Mouse (Mus musculus) layer of hippocampus, postnatal 14 days (tissue): ENCODE data around the gene Aifm1. TPM values are rescaled to one million over a fixed set of nuclear protein-coding genes. Genes with fewer than 3 reads are reported as not detected.

Experiments
- DNase-seq, 2 experiments: peaks; one replicate each; pipeline ENCODE4 v3.0.0; 2021 to 2022; ENCODE audit warnings: low spot score in 2 of 2, mixed read lengths in 1 of 2
- long read RNA-seq, 2 experiments: library from polyadenylated mRNA; stranded (forward); transcript quantifications; one replicate each; pipeline ENCODE4 v2.0.0; 2021
- total RNA-seq, 2 experiments: library from RNA; stranded (reverse); gene quantifications; 2 replicates each; pipeline ENCODE4 v1.2.3; 2021

The Aifm1 gene
- 10 to 100 TPM; 29.9 to 33.2 TPM for total RNA-seq
- long read RNA-seq, experiment 1, transcript Aifm1-201 (16 exons, 2,237 nt): minor isoform, 18 of 41 reads
- long read RNA-seq, experiment 1, transcript Aifm1-202 (16 exons, 2,221 nt): major isoform, 19 of 41 reads
- long read RNA-seq, experiment 1, partial matches to known transcripts: 1 of 41 reads
- long read RNA-seq, experiment 1, other reads (novel, unspliced or antisense): 3 of 41 reads
- long read RNA-seq, experiment 2, transcript Aifm1-202 (16 exons, 2,221 nt): minor isoform, 17 of 56 reads
- long read RNA-seq, experiment 2, transcript Aifm1-201 (16 exons, 2,237 nt): major isoform, 32 of 56 reads
- long read RNA-seq, experiment 2, partial matches to known transcripts: 3 of 56 reads
- long read RNA-seq, experiment 2, other reads (novel, unspliced or antisense): 4 of 56 reads

DNA sequence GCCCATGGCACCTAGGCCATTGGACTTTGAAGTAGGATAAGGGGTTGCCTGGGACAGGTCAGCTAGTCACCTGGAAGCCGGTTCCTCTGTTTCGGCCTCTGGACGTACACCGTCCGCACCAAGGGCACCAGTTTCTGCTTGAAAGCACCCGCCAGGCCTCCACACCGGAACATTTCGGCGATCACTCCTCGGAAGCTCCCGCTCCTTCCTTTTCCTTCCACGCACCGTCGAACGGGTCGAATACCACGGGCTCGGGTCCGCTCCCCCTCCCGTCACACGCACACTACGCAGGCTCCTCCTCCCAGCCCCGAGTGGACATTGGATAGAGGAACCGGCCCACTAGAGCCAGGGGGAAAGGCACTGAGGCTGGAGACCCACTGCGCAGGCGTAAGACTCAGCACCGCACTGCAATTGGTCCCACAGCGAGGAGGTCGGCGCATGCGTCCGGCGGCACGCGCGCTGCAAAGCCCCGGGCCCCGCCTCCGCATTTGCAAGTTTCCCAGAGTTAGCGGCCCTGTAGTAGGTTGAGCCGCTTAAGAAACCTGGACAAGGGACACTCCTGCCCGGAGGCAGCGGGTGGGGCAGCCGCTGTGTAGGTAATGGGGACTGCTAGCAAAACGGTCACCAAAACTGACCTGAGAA is at the start of gene Aifm1:
Gene Aifm1 (minus strand): TSS at position 398 of the 642 bp plus-strand sequence.
- peak; percentile 78 to 94 for DNase-seq

DNA sequence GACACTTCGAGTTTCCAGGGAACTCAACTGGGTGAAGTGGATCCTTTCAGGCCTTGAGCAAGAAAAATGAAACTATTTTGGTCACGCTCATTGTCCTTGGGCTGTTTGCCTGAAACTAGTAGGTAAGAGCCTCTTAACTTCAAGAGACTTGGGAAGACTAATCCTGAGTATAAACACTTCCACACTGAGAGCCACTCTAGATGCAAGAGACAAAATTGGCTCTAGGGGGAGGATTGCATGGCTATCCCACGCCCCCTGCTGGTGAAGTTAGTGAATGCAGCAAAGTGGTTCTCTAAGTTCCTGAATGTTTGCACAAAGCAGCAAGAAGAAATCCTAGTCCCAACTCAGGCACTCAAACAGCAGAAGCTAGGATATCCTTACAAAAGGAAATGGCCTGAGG is 18.8 kb upstream of the Aifm1 start:
- DNase-seq: peak; percentile 60 to 76

DNA sequence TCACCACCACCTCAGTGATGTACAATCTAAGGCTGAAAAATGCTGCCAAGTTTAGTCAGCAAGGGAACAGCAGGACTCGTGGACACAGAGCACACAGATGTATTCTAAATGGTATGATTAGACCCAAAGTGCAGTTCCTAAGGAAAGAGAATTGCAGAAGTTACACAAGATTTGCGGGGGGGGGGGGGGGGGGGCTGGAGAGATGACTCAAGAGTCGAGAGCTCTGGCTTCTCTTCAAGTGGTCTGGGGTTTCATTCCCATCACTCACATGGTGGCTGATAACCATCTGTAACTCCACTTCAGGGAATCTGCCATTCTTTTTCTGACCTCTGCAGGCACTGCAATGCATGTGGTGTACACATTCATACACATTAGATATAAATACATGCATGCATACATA is 13.1 kb upstream of the Aifm1 start:
- no peak for DNase-seq

DNA sequence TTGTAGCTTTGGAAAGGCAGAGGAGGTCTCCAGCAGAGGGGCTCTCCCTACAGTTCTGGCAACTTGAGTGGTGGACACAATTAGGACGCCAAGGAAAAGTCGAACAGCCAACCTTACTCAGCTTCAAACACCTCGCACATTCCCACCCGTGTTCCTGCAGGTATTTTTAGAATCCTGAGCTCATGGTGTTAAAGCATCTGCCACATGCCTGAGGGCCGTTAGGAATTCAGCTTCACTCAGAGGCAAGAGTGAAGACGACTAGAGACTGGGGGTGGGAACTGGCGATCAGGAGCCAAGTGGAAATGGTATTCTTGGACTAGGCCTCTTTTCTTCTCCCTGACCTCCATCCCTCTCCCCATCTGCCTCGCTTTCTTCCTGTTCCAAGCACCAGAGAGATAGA is 12.5 kb upstream of the Aifm1 start:
- no peak for DNase-seq

DNA sequence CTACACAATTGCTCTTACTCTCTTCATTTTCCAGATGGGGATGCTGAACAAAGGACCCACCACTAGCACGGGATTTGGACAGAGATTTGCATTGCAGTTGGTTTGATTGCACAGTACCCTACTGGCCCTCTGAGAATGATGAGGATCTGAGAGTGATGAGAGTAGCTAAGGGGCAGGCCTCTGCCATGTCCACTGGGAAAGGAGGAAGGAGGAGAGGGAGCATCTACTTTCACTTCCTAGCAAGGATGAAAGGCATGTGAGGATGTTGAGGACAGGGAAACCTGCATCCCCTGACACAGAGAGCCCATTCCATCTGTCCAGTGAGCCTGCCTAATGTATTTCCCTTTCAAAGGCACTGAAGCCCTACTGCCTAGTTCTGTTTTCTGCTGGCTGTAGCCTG is 12.0 kb upstream of the Aifm1 start:
- no peak for DNase-seq

DNA sequence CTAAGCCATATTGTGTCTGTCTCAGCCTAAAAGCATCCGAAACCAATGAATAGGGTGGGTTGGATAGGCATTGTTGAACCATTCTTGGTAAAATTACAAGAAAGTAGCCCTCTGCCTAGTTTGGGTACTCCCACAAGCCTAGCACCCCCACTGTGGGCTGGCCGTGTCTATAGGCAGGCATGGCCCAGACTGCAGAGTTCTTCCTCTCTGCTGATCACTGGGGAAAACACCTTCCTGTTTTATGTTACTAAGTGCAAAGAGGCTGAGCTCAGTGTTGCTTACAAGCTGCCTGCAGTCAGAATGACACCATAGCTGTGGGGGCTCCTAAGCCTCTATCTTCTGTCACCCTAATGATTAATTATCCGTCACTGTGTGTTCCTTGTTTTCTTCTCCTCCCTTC is 10.1 kb upstream of the Aifm1 start:
- DNase-seq: no peak

DNA sequence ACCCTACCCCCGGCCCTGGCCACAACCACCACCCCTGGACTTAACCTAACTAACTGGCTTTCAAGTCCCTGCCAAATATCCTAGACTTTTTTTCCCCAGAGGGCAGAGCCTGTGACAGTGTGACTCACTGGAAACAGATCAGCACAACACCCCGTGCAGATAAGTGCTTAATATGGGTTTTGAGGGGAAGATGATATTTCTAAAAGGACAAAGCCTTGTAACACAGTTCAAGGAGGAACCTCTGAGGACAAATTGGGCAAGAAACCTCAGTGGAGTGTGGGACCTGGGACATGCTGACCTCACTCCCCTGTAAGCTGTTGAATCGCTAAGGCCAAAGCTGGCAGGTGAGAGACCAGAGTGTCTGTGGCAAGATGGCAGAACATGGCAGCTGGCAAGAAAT is 8.3 kb upstream of the Aifm1 start:
- no peak for DNase-seq

DNA sequence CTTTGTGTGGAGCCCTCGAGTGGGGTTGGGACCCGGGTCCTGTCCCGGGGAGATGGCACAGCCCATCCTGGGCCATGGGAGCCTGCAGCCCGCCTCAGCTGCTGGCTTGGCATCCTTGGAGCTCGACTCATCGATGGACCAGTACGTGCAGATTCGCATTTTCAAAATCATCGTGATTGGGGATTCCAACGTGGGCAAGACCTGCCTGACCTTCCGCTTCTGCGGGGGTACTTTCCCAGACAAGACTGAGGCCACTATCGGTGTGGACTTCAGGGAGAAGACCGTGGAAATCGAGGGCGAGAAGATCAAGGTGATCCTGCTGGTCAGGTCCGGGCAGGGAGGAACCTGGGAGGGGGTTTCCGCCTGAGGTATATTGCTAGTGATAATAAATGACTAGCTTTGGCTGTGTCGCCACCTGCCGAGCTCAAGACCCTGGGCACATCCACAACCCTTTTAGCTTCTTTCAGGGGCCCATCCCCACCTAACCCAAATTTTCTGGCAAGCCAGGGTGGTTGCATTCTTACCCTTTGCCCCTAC is 6.3 kb upstream of the Aifm1 start:
- DNase-seq: peak in 1 of 2 experiments; percentile 16

DNA sequence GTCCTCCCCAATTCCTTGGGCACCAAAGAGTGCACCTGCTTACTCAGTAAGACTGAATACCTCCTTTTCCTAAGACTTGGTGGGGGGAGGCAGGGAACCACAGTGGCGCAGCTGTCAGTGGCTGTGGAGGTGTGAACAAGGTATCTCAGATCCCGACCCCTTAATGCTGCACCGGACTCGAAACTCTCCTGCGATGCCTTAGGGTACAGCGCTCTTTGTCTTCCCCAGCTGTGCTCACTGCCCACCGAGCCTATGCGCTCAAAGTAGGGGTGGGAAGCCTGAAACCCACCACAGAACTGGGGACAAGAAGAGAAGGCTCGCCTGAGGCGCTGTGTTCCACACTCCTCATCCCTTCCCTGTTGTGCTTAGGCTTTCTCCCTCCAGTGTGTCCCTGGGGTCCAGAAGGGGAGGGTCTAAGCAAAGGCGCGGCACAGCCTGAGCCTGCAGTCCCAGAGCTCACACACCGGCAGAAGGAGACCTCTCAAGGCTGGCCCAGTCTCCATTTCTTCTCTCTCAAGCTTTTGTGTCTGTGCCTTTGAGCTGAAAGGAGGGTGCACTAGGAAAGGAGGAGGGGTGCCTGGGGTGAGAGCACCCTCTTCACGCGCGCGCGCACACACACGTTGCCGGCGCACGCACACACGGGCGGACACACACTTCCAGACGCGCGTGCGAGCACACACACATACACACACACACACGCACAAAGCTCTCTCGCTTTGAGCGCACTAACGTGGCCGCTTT is 5.6 kb upstream of the Aifm1 start, which contains the start of gene Rab33a:
Gene Rab33a (plus strand): TSS at position 478 of the 741 bp plus-strand sequence.
- DNase-seq: peak; percentile 34 to 47

DNA sequence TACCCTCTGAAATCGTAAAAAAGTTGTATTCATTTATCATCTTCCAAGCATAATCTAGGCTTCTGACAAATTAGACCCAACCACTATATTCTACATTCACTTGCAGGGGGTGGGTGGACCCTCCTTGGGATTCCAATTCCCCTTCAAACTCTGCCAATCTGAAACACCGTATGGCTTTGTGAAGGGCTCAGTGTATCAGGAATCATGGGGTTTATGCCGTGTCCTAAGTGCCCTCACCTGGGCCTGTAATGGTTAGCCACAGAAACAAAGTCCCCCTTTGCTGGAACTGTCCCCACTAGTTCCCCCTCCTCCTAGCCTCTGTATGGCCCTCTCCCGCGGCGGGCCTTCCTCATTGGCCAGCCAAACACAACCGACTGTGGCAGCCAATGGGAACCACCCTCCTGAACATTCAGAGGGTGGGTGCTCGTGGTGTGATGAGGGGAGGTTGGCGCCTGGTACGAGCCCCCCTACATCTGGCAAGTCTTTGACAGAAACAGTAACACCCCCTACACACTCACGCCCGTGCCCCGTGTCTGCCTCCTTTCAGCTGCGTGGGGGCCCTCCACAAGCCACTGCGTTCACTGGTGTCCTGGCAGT is 4.9 kb upstream of the Aifm1 start:
- DNase-seq: peak; percentile 46 to 64

DNA sequence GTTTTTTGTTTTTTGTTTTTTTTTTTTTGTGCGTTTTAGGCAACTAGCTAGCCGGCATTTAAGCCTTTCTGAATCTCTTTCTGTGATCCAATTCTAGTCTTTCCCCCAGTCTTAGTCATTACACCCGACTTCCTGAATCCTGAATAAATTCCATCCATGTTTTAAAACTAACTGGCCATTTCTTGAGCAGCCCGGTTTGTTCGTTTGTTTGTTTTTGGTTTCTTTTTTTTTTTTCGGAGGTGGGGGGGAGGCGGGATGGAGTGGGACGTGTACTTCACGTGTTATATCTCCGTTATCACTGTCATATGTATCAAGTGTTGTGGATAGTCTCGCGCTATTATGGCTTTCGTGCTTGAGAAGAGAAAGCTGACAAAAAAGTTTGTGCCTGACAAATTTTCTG is 461 bp upstream of the Aifm1 start:
- no peak for DNase-seq

DNA sequence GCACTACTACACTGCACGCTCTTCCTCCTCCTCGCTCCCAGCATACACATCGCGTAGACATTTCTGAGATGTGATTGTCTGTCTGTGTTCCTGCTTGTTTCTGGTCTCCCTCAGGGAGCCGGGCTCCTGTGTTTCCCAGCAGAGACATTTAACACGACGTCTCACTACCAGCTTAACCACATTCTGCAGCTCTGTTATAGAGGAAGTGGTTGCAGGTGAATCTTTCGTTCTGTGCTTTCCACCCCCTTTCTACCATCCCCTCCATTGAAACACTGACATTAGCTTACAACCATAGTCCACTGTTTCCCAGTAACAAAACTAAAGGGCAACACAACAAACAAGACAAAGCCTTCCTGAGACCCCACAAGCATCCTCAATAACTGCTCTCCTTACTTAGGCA is 19.6 kb downstream of the Aifm1 start:
- no peak for DNase-seq

DNA sequence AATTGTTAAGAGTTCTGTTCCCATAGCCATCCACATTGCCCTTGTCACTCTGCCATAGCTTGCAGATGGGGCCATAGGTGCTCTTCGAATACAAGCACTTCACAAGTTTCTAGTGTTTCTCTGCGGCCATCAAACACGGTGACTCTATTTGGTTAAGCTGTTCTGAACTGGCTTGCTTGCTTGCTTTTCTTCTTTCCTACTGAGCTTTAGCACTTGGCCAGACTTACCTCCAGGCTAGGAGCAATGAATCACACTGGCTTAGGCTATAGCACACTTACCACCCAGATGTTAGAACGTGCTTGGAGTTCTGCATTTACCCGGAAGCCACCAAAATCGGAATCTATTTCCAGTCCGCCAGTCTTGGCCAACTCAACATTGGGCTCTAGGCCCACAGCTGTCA is 31.7 kb downstream of the Aifm1 start:
- no peak for DNase-seq

DNA sequence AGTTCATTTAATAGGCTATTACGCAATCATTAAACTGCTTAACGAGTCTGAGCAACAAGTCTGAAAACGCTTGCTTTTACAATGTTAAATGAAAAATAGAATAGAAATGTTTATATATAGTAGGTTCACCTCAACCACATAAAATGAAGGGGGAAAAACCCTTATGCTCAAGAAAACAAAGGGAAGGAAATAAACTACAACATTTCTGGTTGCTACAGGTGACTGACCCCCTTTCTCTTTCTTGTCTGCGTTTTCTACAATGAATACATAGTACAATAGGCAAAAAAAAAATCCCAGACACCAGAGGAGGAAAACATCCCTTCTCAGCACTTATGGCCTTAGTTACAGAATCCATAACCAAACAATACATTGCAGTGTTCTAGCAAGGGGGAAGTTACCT is 32.3 kb downstream of the Aifm1 start:
- DNase-seq: no peak

DNA sequence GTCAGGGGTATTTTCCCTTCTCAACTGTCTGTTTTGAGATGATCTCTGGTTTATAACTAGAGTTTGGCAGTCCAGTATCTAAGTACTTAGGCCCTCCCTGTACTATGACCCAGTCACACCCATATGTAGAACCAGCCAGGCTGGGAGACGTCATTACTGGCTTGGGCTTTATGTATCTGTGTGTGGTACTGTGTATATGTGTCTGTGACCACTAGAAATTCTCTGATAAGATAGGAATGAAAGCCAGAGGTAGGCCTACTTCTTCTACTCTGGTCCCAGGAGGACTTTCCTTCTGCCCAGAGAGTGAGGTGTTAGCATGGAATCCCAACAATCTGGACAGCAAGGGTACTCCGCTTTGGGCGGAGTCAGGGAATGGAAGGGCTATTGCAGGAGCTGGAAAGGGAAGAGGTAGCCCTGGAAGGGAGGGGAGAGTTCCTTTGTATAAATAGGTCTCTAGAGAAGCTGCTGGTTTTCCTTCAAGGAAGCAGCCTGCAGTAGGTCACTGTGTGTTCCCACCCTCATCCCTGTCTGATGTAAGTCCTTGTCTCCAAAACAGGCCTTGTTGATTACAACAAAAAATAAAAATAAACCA is 45.9 kb downstream of the Aifm1 start:
- no peak for DNase-seq

DNA sequence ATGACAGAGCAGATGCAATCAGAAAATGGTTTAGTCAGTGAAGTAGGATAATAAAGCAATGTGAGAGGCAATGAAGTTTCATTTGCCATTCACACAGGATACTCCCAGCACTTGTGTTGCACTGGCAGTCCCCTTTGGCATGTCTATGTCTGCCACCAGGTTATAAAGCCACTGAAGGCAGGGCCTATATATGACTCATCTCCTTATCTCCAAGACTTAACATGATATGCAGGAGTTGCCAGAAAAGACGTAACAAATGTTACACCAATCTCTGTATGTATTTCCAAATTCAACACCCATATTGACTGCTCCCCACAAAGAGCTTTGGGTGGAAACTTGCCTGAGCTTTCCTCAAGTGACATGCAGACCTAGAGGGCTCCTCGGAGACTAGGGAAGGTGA is 47.2 kb downstream of the Aifm1 start:
- DNase-seq: no peak

DNA sequence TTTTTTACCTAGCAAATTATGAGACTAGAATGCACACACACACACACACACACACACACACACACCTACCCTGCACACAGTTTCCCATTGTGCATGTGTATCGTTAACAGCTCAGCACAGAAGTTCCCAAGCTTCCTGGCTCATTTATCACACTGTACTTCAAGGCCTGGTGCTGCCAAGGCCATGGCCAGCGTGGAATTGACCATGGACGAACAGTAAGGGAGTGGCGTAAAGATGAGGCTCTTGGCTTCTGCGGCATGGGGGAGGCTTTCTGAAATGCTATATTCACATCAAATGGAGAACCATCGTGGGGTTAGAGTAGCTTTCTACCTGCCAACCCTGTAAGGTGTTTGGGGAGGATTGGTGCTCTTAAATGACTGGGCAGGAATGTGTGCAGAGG is 48.9 kb downstream of the Aifm1 start:
- no peak for DNase-seq

DNA sequence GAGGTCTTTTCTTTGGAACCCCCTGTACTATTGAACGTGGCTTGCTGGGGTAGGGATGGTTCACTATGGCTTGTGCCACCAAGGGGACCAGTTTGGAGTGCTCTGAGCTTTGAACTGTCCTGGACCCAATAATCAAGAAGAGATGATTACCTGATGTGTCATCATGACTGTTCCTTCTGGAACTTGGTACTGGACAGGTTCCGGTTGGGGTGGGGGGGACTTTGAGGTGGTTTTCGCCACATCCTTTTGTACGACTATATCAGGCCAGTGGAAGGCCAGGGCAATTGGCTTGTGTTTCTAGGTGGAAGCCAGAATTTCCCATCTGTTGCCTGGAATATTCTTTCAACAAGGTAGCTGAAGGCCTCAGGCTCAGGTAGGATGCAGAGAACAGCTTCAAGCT is 49.7 kb downstream of the Aifm1 start:
- DNase-seq: no peak

DNA sequence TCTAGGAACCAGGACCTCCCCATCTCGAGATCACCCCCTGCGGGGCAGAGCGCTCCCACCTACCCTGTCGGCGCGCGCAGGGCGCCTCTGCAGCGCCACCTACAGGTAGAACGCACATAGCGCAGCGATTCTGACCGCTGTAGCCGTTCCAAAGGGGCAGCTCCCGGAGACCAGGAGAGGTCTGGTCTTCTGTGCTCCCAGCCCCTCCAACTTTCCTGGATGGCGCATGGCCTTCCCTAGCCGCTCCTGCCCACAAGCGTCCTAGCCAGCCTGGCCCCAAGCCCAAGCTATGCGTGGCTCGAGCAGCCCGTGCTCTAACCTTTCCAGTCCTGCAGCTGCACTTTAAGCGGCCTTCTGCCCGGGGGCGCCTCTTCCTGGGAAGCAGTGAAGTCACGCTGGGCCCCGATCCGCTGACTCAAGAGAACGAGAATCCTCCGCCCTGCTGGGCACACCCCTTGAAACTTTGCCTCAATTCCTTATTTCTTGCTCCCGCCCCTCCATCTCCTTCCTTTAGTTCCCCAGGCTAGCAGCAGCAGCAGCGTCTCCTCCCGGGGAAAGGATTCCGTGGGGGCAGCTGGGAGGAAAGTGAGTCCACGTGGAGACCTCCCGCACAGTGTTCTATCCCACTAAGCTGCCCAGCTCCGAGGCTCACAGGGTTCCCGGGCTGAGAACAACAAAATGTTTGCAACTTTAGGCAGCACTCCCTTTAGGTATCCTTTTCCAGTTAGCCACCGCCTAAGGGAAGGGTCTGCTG is 50.4 kb downstream of the Aifm1 start, which contains the start of gene Elf4:
Gene Elf4 (minus strand): TSS at position 379 of the 754 bp plus-strand sequence.
- DNase-seq: peak; percentile 39 to 40

DNA sequence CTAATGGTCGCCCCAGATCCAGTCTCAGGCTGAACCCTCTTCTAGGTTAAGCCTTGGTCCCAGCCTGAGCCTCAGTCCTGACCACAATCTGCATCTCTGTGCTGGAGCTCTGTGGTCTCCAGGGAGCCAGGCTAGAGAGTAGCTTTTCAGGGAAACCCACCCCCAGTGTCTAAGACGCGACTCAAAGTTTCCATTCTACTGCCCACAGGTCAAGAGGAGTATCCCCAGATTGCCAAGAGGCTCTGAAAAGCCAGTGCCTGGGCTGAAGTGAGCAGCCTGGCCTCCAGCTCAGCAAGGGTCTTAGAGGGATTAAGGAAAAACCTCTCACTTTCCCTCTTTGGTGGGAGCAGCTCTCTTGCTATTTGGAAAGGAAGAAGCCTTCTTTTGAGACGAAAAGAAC is 51.1 kb downstream of the Aifm1 start:
- DNase-seq: no peak
